Mouse (Mus musculus) forebrain, embryonic 14.5 days (tissue): Measurements from ENCODE around the gene Mcts2. TPM values are rescaled to one million over a fixed set of nuclear protein-coding genes. Genes with fewer than 3 reads are reported as not detected.
A peak's percentile ranks its signal among the peaks of the same experiment; 100 is the strongest.

Experiments used
- ATAC-seq: fragments of 200-750 bp; cut with Nextera tagmentation; 2 replicates; pipeline ENCODE4 v1.8.0; 2017; ENCODE audit warnings: mild to moderate bottlenecking, moderate library complexity
- DNase-seq: peaks from one replicate; pipeline ENCODE4 v3.0.0-alpha.2; 2015; ENCODE audit warnings: low spot score
- H3K27ac ChIP-seq: fragments of 300-500 bp; sonication (generic); 2 replicates; pipeline ENCODE4 v1.5.1; 2014; ENCODE audit warnings: low read depth, mild to moderate bottlenecking, control low read depth, low read length, moderate library complexity
- H3K27me3 ChIP-seq: fragments of 300-500 bp; sonication (generic); replicated peaks from 2 replicates; pipeline ENCODE4 v1.6.1; 2014; ENCODE audit warnings: low read length, control low read depth, mixed read lengths; ENCODE audit not compliant: control insufficient read depth, insufficient read depth
- H3K36me3 ChIP-seq: fragments of 300-500 bp; sonication (generic); 2 replicates; pipeline ENCODE4 v1.6.1; 2014; ENCODE audit warnings: low read length, control low read depth; ENCODE audit not compliant: control insufficient read depth, insufficient read depth
- H3K4me1 ChIP-seq: fragments of 300-500 bp; sonication (generic); 2 replicates; pipeline ENCODE4 v1.6.1; 2014; ENCODE audit warnings: antibody characterized with exemption, low read length, control low read depth; ENCODE audit not compliant: control insufficient read depth, insufficient read depth
- H3K4me2 ChIP-seq: fragments of 300-500 bp; sonication (generic); 2 replicates; pipeline ENCODE4 v1.6.1; 2014; ENCODE audit warnings: mild to moderate bottlenecking, control low read depth, low read length
- H3K4me3 ChIP-seq: fragments of 300-500 bp; sonication (generic); 2 replicates; pipeline ENCODE4 v1.5.1; 2014; ENCODE audit warnings: low read depth, low read length, control low read depth
- H3K9ac ChIP-seq: fragments of 300-500 bp; sonication (generic); 2 replicates; pipeline ENCODE4 v1.6.1; 2014; ENCODE audit warnings: mild to moderate bottlenecking, low read length, control low read depth, moderate library complexity
- H3K9me3 ChIP-seq: fragments of 300-500 bp; sonication (generic); replicated peaks from 2 replicates; pipeline ENCODE4 v1.6.1; 2016; ENCODE audit warnings: low read length, control low read depth, mixed read lengths; ENCODE audit not compliant: control insufficient read depth
- WGBS: fragments of 180-500 bp; shearing (Covaris S2); extraction: QIAGEN DNeasy Blood & Tissue Kit; methylation state at CpG from one replicate; pipeline ENCODE4 v1.1.7; 2014; 5-methylcytosine and 5-hydroxymethylcytosine counted together
- polyA plus RNA-seq: library from polyadenylated mRNA; unstranded; fragments of >200 nt; fragmentation: Nextera tagmentation; extraction: Ambion mirVana; gene quantifications from 2 replicates; pipeline ENCODE4 v1.2.1, GENCODE M21; 2014

The Mcts2 gene
- polyA plus RNA-seq = 35.8 and 42.6 TPM in 2 replicates

GRCm38 (mm10) chr2:152686806-152687267 lies at the start of gene Mcts2:
Gene Mcts2 (plus strand): TSS chr2:152687035.
- peak within 1 kb of the TSS; percentile 59 for H3K4me2 ChIP-seq
- H3K4me1 ChIP-seq = peaks cover 4% of the 10 kb centered on the region; the same call in 1 of the 2 replicates
- H3K4me3 ChIP-seq = peak within 1 kb of the TSS; percentile 41
- DNase-seq = peak; percentile 98
- peak within 1 kb of the TSS; percentile 55; the same call in 1 of the 2 replicates for H3K9ac ChIP-seq
- peak within 1 kb of the TSS; percentile 58; the same call in 1 of the 2 replicates for H3K27ac ChIP-seq
- peaks cover 96% of the 10 kb centered on the region for H3K36me3 ChIP-seq
- H3K27me3 ChIP-seq = no peaks in the 10 kb centered on the region
- no peaks in the 10 kb centered on the region for H3K9me3 ChIP-seq
- peak; percentile 97 for ATAC-seq
- WGBS = 49% methylated on average over 45 of the region's 45 CpGs

- Histone ChIP-seq H3K4me3 (no peak overlapping the region), H3K27me3 (no peaks in the 10 kb centered on the region), H3K9ac (no peak overlapping the region), H3K36me3 (no peaks in the 10 kb centered on the region), H3K9me3 (no peaks in the 10 kb centered on the region), H3K4me1 (peaks cover 4% of the 10 kb centered on the region; the same call in 1 of the 2 replicates), H3K27ac (no peak overlapping the region), H3K4me2 (no peak overlapping the region)
- ATAC-seq = no peak
- DNase-seq = no peak
- 91% methylated on average over 4 of the region's 4 CpGs for WGBS
Observed at GRCm38 (mm10) chr2:152637381-152637780, 49.5 kb upstream of the Mcts2 start.

GRCm38 (mm10) chr2:152638865-152639264 lies 48.0 kb upstream of the Mcts2 start:
- Histone ChIP-seq H3K4me1 (peaks cover 4% of the 10 kb centered on the region; the same call in 1 of the 2 replicates), H3K4me3 (no peak overlapping the region), H3K9ac (no peak overlapping the region), H3K36me3 (no peaks in the 10 kb centered on the region), H3K27ac (no peak overlapping the region), H3K4me2 (no peak overlapping the region), H3K27me3 (no peaks in the 10 kb centered on the region), H3K9me3 (no peaks in the 10 kb centered on the region)
- DNase-seq (no peak), ATAC-seq (no peak)
- 59% methylated on average over 6 of the region's 6 CpGs for WGBS

GRCm38 (mm10) chr2:152639406-152640113 lies 47.3 kb upstream of the Mcts2 start:
- H3K9ac ChIP-seq = no peak overlapping the region
- peak; percentile 17 for DNase-seq
- peaks cover 4% of the 10 kb centered on the region; the same call in 1 of the 2 replicates for H3K4me1 ChIP-seq
- ATAC-seq = peak; percentile 34; the same call in 1 of the 2 replicates
- WGBS = 19% methylated on average over 11 of the region's 11 CpGs
- H3K27ac ChIP-seq = no peak overlapping the region
- no peak overlapping the region for H3K4me3 ChIP-seq
- no peaks in the 10 kb centered on the region for H3K9me3 ChIP-seq
- H3K4me2 ChIP-seq = no peak overlapping the region
- no peaks in the 10 kb centered on the region for H3K27me3 ChIP-seq
- no peaks in the 10 kb centered on the region for H3K36me3 ChIP-seq

GRCm38 (mm10) chr2:152652901-152653620 lies 33.8 kb upstream of the Mcts2 start:
- Histone ChIP-seq H3K36me3 (no peaks in the 10 kb centered on the region), H3K27me3 (no peaks in the 10 kb centered on the region), H3K4me2 (no peak overlapping the region), H3K9ac (no peak overlapping the region), H3K4me1 (no peaks in the 10 kb centered on the region; the same call in 1 of the 2 replicates), H3K9me3 (no peaks in the 10 kb centered on the region), H3K27ac (no peak overlapping the region), H3K4me3 (no peak overlapping the region)
- 79% methylated on average over 10 of the region's 10 CpGs for WGBS
- DNase-seq = no peak
- no peak for ATAC-seq

GRCm38 (mm10) chr2:152653874-152654715 lies 32.7 kb upstream of the Mcts2 start:
- ATAC-seq = peak; percentile 94
- H3K9ac ChIP-seq = no peak overlapping the region
- no peaks in the 10 kb centered on the region for H3K27me3 ChIP-seq
- H3K27ac ChIP-seq = peak overlapping the region; percentile 79
- no peaks in the 10 kb centered on the region for H3K36me3 ChIP-seq
- H3K4me1 ChIP-seq = no peaks in the 10 kb centered on the region; the same call in 1 of the 2 replicates
- H3K4me3 ChIP-seq = no peak overlapping the region
- DNase-seq = peak; percentile 92
- H3K9me3 ChIP-seq = no peaks in the 10 kb centered on the region
- 58% methylated on average over 14 of the region's 14 CpGs for WGBS
- peak overlapping the region; percentile 26; the same call in 1 of the 2 replicates for H3K4me2 ChIP-seq

GRCm38 (mm10) chr2:152657398-152657797 lies 29.4 kb upstream of the Mcts2 start:
- Histone ChIP-seq H3K9me3 (no peaks in the 10 kb centered on the region), H3K27me3 (no peaks in the 10 kb centered on the region), H3K36me3 (no peaks in the 10 kb centered on the region), H3K4me2 (no peak overlapping the region), H3K4me3 (no peak overlapping the region), H3K9ac (no peak overlapping the region), H3K27ac (no peak overlapping the region), H3K4me1 (no peaks in the 10 kb centered on the region; the same call in 1 of the 2 replicates)
- WGBS = 68% methylated on average over 10 of the region's 10 CpGs
- DNase-seq (no peak), ATAC-seq (no peak)

GRCm38 (mm10) chr2:152661163-152661562 lies 25.7 kb upstream of the Mcts2 start:
- WGBS = 79% methylated on average over 6 of the region's 6 CpGs
- Histone ChIP-seq H3K4me2 (no peak overlapping the region), H3K9ac (no peak overlapping the region), H3K4me1 (no peaks in the 10 kb centered on the region), H3K36me3 (no peaks in the 10 kb centered on the region), H3K4me3 (no peak overlapping the region), H3K27me3 (no peaks in the 10 kb centered on the region), H3K27ac (no peak overlapping the region), H3K9me3 (no peaks in the 10 kb centered on the region)
- DNase-seq (no peak), ATAC-seq (no peak)
